Mouse (Mus musculus): Measurements from ENCODE around the gene Cyb561a3. TPM values are rescaled to one million over a fixed set of nuclear protein-coding genes. Genes with fewer than 3 reads are reported as not detected.

Gene Cyb561a3
- polyA plus RNA-seq, 1 experiment from 2014 or later, result 14.3 TPM

DNA sequence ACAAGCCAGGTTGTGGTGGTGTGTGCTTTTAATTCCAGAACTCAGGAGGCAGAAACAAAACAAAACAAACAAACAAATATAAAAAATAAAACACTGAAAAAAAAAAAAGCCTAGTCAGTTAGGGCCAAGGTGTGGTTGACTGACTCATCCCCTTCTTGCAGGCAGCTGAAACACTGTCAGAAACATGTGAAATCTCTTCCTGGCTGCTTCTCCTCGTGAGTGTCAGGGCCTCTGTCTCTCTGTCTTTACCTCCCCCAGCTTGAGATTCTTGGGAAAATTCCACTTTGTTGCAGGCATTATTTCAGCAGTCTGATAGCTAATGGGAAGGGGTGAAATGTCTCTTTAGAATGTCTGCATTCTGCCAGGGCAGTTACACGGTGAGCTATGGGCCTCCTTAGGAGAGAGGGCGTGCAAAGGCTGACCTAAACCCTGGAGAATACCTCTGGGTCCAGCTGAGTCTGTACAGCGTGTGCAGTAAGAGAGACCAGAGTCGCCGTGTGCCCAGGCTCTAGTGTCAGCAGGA lies 25.3 kb downstream of the Cyb561a3 start:
- Histone ChIP-seq H3K27me3 (ENCODE audit: control insufficient read depth, insufficient read depth, low read length) (no peaks in the 10 kb centered on the region), H3K4me1 (ENCODE audit: control insufficient read depth, insufficient read depth, low read length) (peaks cover 15% of the 10 kb centered on the region), H3K27ac (ENCODE audit: low read depth, low read length) (peak overlapping the region; percentile 94), H3K4me3 (ENCODE audit: low read depth, low read length) (peak overlapping the region; percentile 28), H3K9ac (ENCODE audit: low read depth, low read length) (peak overlapping the region; percentile 77), H3K9me3 (replicated peaks; ENCODE audit: control insufficient read depth, low read length) (no peaks in the 10 kb centered on the region), H3K36me3 (ENCODE audit: control insufficient read depth, insufficient read depth, low read length) (peaks cover 2% of the 10 kb centered on the region; the same call in 1 of the 2 replicates), H3K4me2 (peak overlapping the region; percentile 59)
- 13% methylated on average over 6 of the region's 6 CpGs for WGBS (ENCODE audit: insufficient replicate concordance)
- no peak for ATAC-seq (replicated peaks; ENCODE audit: insufficient number of reproducible peaks, low FRiP score, low TSS enrichment)

GRCm38 (mm10) chr19:10602787-10603186 lies 25.8 kb downstream of the Cyb561a3 start:
- Histone ChIP-seq H3K27me3 (ENCODE audit: control insufficient read depth, insufficient read depth, low read length) (no peaks in the 10 kb centered on the region), H3K36me3 (ENCODE audit: control insufficient read depth, insufficient read depth, low read length) (peaks cover 3% of the 10 kb centered on the region), H3K4me2 (peak overlapping the region; percentile 59), H3K4me3 (ENCODE audit: low read depth, low read length) (peak overlapping the region; percentile 28), H3K27ac (ENCODE audit: low read depth, low read length) (peak overlapping the region; percentile 94), H3K9me3 (replicated peaks; ENCODE audit: control insufficient read depth, low read length) (no peaks in the 10 kb centered on the region), H3K4me1 (ENCODE audit: control insufficient read depth, insufficient read depth, low read length) (peaks cover 15% of the 10 kb centered on the region), H3K9ac (ENCODE audit: low read depth, low read length) (peak overlapping the region; percentile 77)
- 2% methylated on average over 9 of the region's 9 CpGs for WGBS (ENCODE audit: insufficient replicate concordance)
- ATAC-seq (replicated peaks; ENCODE audit: insufficient number of reproducible peaks, low FRiP score, low TSS enrichment), result no peak; the same call in 1 of the 2 replicates

DNA sequence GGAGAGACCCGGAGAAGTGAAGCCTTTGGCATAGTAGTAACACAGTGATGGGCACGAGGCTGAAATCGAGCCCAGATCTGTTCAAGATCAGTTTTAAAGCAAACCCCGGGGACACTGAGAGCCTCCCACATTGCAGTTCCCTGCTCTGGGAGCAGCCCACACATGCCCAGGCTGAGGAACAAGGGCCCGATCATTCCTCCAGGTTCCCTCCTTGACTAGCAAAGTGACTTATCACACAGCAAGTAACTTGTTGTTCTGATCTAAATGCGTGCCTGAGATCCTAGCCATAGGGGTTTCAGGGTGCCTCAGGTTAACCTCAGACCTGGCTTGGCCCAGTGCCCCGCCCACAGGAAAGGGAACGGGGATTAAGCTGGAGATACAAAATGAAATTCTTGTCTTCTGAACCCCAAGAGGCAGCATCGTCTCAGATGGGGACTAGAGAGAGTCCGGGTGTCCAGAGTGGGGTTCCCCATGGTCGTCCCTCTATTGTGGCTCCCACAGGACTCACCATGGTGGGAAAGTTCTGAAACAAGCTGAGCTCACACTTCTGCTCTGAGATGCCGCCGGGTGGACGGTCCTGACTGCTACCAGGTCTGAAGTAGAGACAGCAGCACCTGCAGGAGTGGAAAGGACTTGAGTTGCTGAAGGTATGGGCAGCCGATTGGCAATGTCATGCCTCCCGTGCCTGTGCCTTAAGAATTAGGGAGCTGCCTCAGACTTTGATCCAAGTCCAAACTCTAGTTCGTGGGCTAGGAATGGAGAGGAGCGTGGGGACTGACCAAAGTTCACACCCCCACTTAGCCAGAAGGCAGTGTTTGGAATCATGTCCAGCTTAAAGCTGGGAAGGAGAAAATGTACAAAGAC lies 26.9 kb downstream of the Cyb561a3 start:
- H3K9ac ChIP-seq (ENCODE audit: low read depth, low read length), result peak overlapping the region; percentile 24; the same call in 1 of the 2 replicates
- no peaks in the 10 kb centered on the region for H3K27me3 ChIP-seq (ENCODE audit: control insufficient read depth, insufficient read depth, low read length)
- no peak overlapping the region for H3K27ac ChIP-seq (ENCODE audit: low read depth, low read length)
- no peak for ATAC-seq (replicated peaks; ENCODE audit: insufficient number of reproducible peaks, low FRiP score, low TSS enrichment)
- peaks cover 14% of the 10 kb centered on the region for H3K36me3 ChIP-seq (ENCODE audit: control insufficient read depth, insufficient read depth, low read length)
- WGBS (ENCODE audit: insufficient replicate concordance), result 84% methylated on average over 18 of the region's 18 CpGs
- H3K4me2 ChIP-seq, result no peak overlapping the region; the same call in 1 of the 2 replicates
- H3K9me3 ChIP-seq (replicated peaks; ENCODE audit: control insufficient read depth, low read length), result no peaks in the 10 kb centered on the region
- peaks cover 15% of the 10 kb centered on the region for H3K4me1 ChIP-seq (ENCODE audit: control insufficient read depth, insufficient read depth, low read length)
- H3K4me3 ChIP-seq (ENCODE audit: low read depth, low read length), result no peak overlapping the region

GRCm38 (mm10) chr19:10604534-10604933 lies 27.6 kb downstream of the Cyb561a3 start:
- Histone ChIP-seq H3K9me3 (replicated peaks; ENCODE audit: control insufficient read depth, low read length) (no peaks in the 10 kb centered on the region), H3K4me1 (ENCODE audit: control insufficient read depth, insufficient read depth, low read length) (peaks cover 15% of the 10 kb centered on the region), H3K4me2 (peak overlapping the region; percentile 84), H3K27me3 (ENCODE audit: control insufficient read depth, insufficient read depth, low read length) (no peaks in the 10 kb centered on the region), H3K9ac (ENCODE audit: low read depth, low read length) (peak overlapping the region; percentile 99), H3K27ac (ENCODE audit: low read depth, low read length) (peak overlapping the region; percentile 80; the same call in 1 of the 2 replicates), H3K36me3 (ENCODE audit: control insufficient read depth, insufficient read depth, low read length) (peaks cover 16% of the 10 kb centered on the region), H3K4me3 (ENCODE audit: low read depth, low read length) (peak overlapping the region; percentile 98)
- no peak for ATAC-seq (replicated peaks; ENCODE audit: insufficient number of reproducible peaks, low FRiP score, low TSS enrichment)
- 53% methylated on average over 3 of the region's 3 CpGs for WGBS (ENCODE audit: insufficient replicate concordance)

GRCm38 (mm10) chr19:10605293-10605900 lies 28.4 kb downstream of the Cyb561a3 start, which contains the start of the genes Ddb1 and Tkfc:
Ddb1 (plus strand) TSS chr19:10605327.
Tkfc (minus strand) TSS chr19:10605654.
- H3K4me1 ChIP-seq (ENCODE audit: control insufficient read depth, insufficient read depth, low read length), result peaks cover 15% of the 10 kb centered on the region
- peak; percentile 96 for ATAC-seq (replicated peaks; ENCODE audit: insufficient number of reproducible peaks, low FRiP score, low TSS enrichment)
- H3K27ac ChIP-seq (ENCODE audit: low read depth, low read length), result peak within 1 kb of the TSS; percentile 80
- peaks cover 20% of the 10 kb centered on the region for H3K36me3 ChIP-seq (ENCODE audit: control insufficient read depth, insufficient read depth, low read length)
- peak within 1 kb of the TSS; percentile 98 for H3K4me3 ChIP-seq (ENCODE audit: low read depth, low read length)
- no peaks in the 10 kb centered on the region for H3K27me3 ChIP-seq (ENCODE audit: control insufficient read depth, insufficient read depth, low read length)
- H3K4me2 ChIP-seq, result peak within 1 kb of the TSS; percentile 84
- whole genome bisulfite sequencing (ENCODE audit: insufficient replicate concordance), result under 1% methylated on average over 46 of the region's 49 CpGs
- H3K9me3 ChIP-seq (replicated peaks; ENCODE audit: control insufficient read depth, low read length), result no peaks in the 10 kb centered on the region
- H3K9ac ChIP-seq (ENCODE audit: low read depth, low read length), result peak within 1 kb of the TSS; percentile 99

DNA sequence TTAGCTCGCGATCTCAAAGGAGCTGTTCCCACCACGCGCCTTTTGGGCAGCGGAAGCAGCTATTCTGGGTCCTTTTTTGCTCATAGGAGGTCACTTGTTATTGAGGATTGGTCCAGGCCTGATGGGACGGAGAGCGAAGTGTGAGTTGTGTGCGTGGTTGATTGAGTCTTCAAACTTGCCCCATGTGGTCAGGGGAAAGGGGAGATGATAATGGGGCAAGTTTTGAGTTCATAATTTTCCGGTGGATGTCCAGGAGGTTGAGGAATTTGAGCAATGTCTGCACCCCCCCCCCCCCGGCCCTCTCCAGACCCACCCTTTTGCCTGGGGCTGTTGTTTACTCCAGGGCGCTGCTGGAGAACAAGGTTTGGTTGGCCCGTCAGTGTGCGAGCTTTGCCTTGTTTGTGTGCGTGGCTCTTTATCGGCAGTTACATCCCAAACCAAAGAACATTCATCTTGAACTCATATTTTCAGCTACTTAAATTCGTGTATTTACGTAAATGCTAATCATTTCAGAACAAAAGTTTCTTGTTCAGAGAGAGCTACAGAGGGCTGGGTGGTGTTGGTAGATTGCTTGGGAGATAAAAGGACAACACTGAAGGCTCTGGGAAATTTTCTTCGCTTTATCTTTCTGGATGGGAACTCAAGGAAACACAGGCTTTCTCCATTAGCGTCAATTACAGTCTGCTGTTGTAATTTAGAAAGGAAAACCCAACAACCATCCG lies 29.1 kb downstream of the Cyb561a3 start:
- Histone ChIP-seq H3K9me3 (replicated peaks; ENCODE audit: control insufficient read depth, low read length) (no peaks in the 10 kb centered on the region), H3K27me3 (ENCODE audit: control insufficient read depth, insufficient read depth, low read length) (no peaks in the 10 kb centered on the region), H3K4me3 (ENCODE audit: low read depth, low read length) (peak overlapping the region; percentile 98), H3K27ac (ENCODE audit: low read depth, low read length) (peak overlapping the region; percentile 80), H3K4me1 (ENCODE audit: control insufficient read depth, insufficient read depth, low read length) (peaks cover 15% of the 10 kb centered on the region), H3K36me3 (ENCODE audit: control insufficient read depth, insufficient read depth, low read length) (peaks cover 24% of the 10 kb centered on the region), H3K9ac (ENCODE audit: low read depth, low read length) (peak overlapping the region; percentile 99), H3K4me2 (peak overlapping the region; percentile 84)
- 4% methylated on average over 20 of the region's 20 CpGs for WGBS (ENCODE audit: insufficient replicate concordance)
- ATAC-seq (replicated peaks; ENCODE audit: insufficient number of reproducible peaks, low FRiP score, low TSS enrichment), result peak; percentile 14; the same call in 1 of the 2 replicates

DNA sequence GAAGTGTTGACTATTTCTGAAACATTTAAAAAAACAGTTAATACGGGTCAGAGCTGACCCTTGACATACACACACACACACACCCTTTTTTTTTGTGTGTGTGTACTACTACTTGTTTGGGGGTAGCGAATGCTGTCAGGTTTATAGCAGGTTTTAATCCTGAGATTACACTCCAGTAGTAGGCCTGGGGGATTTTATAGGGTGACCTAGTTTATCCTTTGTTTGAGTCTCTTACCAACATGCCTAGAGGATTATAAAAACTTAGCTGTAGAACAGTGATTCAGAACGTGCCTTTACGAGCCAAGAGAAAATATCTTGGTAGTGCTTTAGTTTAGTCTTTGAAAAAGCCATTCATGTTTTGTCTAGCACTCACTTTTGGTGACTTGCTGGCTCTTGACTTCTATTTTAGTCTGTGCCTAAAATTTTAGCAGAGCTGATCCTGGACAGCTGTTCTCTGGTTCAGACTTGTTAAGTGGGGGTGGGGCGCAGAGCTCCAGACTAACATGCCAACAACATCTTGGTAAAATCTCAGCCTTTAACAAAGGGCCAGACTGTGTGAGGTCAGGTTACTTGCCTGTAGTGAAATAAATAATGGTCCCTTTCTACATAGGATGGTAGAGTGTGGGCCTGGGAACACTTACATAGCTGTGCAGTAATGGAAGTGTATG lies 31.7 kb downstream of the Cyb561a3 start:
- Histone ChIP-seq H3K9ac (ENCODE audit: low read depth, low read length) (no peak overlapping the region), H3K27ac (ENCODE audit: low read depth, low read length) (no peak overlapping the region)
- 91% methylated on average over 5 of the region's 5 CpGs for WGBS (ENCODE audit: insufficient replicate concordance)

More for the DNA sequence above, 31.7 kb downstream of the Cyb561a3 start:
- Histone ChIP-seq H3K4me1 (ENCODE audit: control insufficient read depth, insufficient read depth, low read length) (peaks cover 13% of the 10 kb centered on the region), H3K4me2 (no peak overlapping the region), H3K36me3 (ENCODE audit: control insufficient read depth, insufficient read depth, low read length) (peaks cover 48% of the 10 kb centered on the region), H3K4me3 (ENCODE audit: low read depth, low read length) (no peak overlapping the region), H3K27me3 (ENCODE audit: control insufficient read depth, insufficient read depth, low read length) (no peaks in the 10 kb centered on the region), H3K9me3 (replicated peaks; ENCODE audit: control insufficient read depth, low read length) (no peaks in the 10 kb centered on the region)
- ATAC-seq (replicated peaks; ENCODE audit: insufficient number of reproducible peaks, low FRiP score, low TSS enrichment), result no peak
